Mouse (Mus musculus): ENCODE measurements around the gene Tmem59. TPM values are rescaled to one million over a fixed set of nuclear protein-coding genes. Genes with fewer than 3 reads are reported as not detected.

Gene Tmem59
- polyA plus RNA-seq, 1 experiment = 174 TPM

GRCm38 (mm10) chr4:107136531-107136930 lies 41.7 kb upstream of the Tmem59 start:
- H3K4me2 ChIP-seq (ENCODE audit: low read depth) = no peak overlapping the region
- no peaks in the 10 kb centered on the region for H3K79me2 ChIP-seq (ENCODE audit: control insufficient read depth, insufficient read depth)
- H3ac ChIP-seq (ENCODE audit: control insufficient read depth, insufficient read length) = no peak overlapping the region
- H3K27me3 ChIP-seq (ENCODE audit: control insufficient read depth, insufficient read depth, insufficient read length) = no peaks in the 10 kb centered on the region
- no peak for TF ChIP-seq MAX (IDR thresholded peaks at IDR 0.05; ENCODE audit: low read depth)
- no peak for TF ChIP-seq POLR2AphosphoS2 (IDR thresholded peaks at IDR 0.05; ENCODE audit: insufficient read length, low read depth)
- TF ChIP-seq MYOD1 (IDR thresholded peaks at IDR 0.05; ENCODE audit: control insufficient read depth in 1 of 3, insufficient read length in 2 of 3, low read depth in 2 of 3) = no peak
- no peak overlapping the region for H3K4me3 ChIP-seq
- H3K36me3 ChIP-seq (ENCODE audit: control insufficient read depth, insufficient read depth) = no peaks in the 10 kb centered on the region

- Histone ChIP-seq H3ac (ENCODE audit: control insufficient read depth, insufficient read length) (no peak overlapping the region), H3K36me3 (ENCODE audit: control insufficient read depth, insufficient read depth) (no peaks in the 10 kb centered on the region), H3K79me2 (ENCODE audit: control insufficient read depth, insufficient read depth) (no peaks in the 10 kb centered on the region), H3K4me3 (no peak overlapping the region), H3K4me2 (ENCODE audit: low read depth) (no peak overlapping the region), H3K27me3 (ENCODE audit: control insufficient read depth, insufficient read depth, insufficient read length) (no peaks in the 10 kb centered on the region)
- TF ChIP-seq CEBPB (IDR thresholded peaks at IDR 0.05; ENCODE audit: insufficient read depth, poor library complexity, severe bottlenecking) (no peak), POLR2A (IDR thresholded peaks at IDR 0.05; ENCODE audit: insufficient read length, low read depth) (no peak), USF1 (IDR thresholded peaks at IDR 0.05; ENCODE audit: low read depth) (no peak), SRF (IDR thresholded peaks at IDR 0.05; ENCODE audit: control insufficient read depth, insufficient read length, low read depth) (no peak), POLR2AphosphoS2 (IDR thresholded peaks at IDR 0.05; ENCODE audit: insufficient read length, low read depth) (no peak), MYOD1 (IDR thresholded peaks at IDR 0.05; ENCODE audit: control insufficient read depth in 1 of 3, insufficient read length in 2 of 3, low read depth in 2 of 3) (no peak), TCF3 (IDR thresholded peaks at IDR 0.05; ENCODE audit: insufficient read length, low read depth) (no peak), MYOG (IDR thresholded peaks at IDR 0.05; ENCODE audit: control insufficient read depth in 1 of 3, insufficient read depth in 1 of 3, insufficient read length in 2 of 3, low read depth in 2 of 3) (no peak), E2F4 (IDR thresholded peaks at IDR 0.05; ENCODE audit: insufficient read depth) (no peak), MAX (IDR thresholded peaks at IDR 0.05; ENCODE audit: low read depth) (no peak), REST (IDR thresholded peaks at IDR 0.05; ENCODE audit: insufficient read depth, insufficient read length) (no peak), TCF12 (IDR thresholded peaks at IDR 0.05; ENCODE audit: insufficient read depth, poor library complexity, severe bottlenecking) (no peak)
Measured at GRCm38 (mm10) chr4:107138948-107139835, 39.0 kb upstream of the Tmem59 start.

- no peaks in the 10 kb centered on the region for H3K36me3 ChIP-seq (ENCODE audit: control insufficient read depth, insufficient read depth)
- H3K4me3 ChIP-seq = no peak overlapping the region
- no peak overlapping the region for H3K4me2 ChIP-seq (ENCODE audit: low read depth)
- H3K27me3 ChIP-seq (ENCODE audit: control insufficient read depth, insufficient read depth, insufficient read length) = no peaks in the 10 kb centered on the region
- TF ChIP-seq CEBPB (IDR thresholded peaks at IDR 0.05; ENCODE audit: insufficient read depth, poor library complexity, severe bottlenecking) = no peak
- TF ChIP-seq E2F4 (IDR thresholded peaks at IDR 0.05; ENCODE audit: insufficient read depth) = no peak
- no peak for TF ChIP-seq POLR2AphosphoS2 (IDR thresholded peaks at IDR 0.05; ENCODE audit: insufficient read length, low read depth)
- no peak for TF ChIP-seq TCF3 (IDR thresholded peaks at IDR 0.05; ENCODE audit: insufficient read length, low read depth)
- TF ChIP-seq POLR2A (IDR thresholded peaks at IDR 0.05; ENCODE audit: insufficient read length, low read depth) = no peak
- TF ChIP-seq MAX (IDR thresholded peaks at IDR 0.05; ENCODE audit: low read depth) = no peak
- no peak for TF ChIP-seq SRF (IDR thresholded peaks at IDR 0.05; ENCODE audit: control insufficient read depth, insufficient read length, low read depth)
- TF ChIP-seq MYOD1 (IDR thresholded peaks at IDR 0.05; ENCODE audit: control insufficient read depth in 1 of 3, insufficient read length in 2 of 3, low read depth in 2 of 3) = no peak
- no peak for TF ChIP-seq MYOG (IDR thresholded peaks at IDR 0.05; ENCODE audit: control insufficient read depth in 1 of 3, insufficient read depth in 1 of 3, insufficient read length in 2 of 3, low read depth in 2 of 3)
- TF ChIP-seq REST (IDR thresholded peaks at IDR 0.05; ENCODE audit: insufficient read depth, insufficient read length) = no peak
- TF ChIP-seq TCF12 (IDR thresholded peaks at IDR 0.05; ENCODE audit: insufficient read depth, poor library complexity, severe bottlenecking) = no peak
- TF ChIP-seq USF1 (IDR thresholded peaks at IDR 0.05; ENCODE audit: low read depth) = no peak
- H3K79me2 ChIP-seq (ENCODE audit: control insufficient read depth, insufficient read depth) = no peaks in the 10 kb centered on the region
- no peak overlapping the region for H3ac ChIP-seq (ENCODE audit: control insufficient read depth, insufficient read length)
Measured at GRCm38 (mm10) chr4:107139836-107140631, 38.2 kb upstream of the Tmem59 start.

GRCm38 (mm10) chr4:107143511-107143910 lies 34.7 kb upstream of the Tmem59 start:
- no peaks in the 10 kb centered on the region for H3K27me3 ChIP-seq (ENCODE audit: control insufficient read depth, insufficient read depth, insufficient read length)
- H3K4me2 ChIP-seq (ENCODE audit: low read depth) = no peak overlapping the region
- TF ChIP-seq REST (IDR thresholded peaks at IDR 0.05; ENCODE audit: insufficient read depth, insufficient read length) (no peak), TCF3 (IDR thresholded peaks at IDR 0.05; ENCODE audit: insufficient read length, low read depth) (no peak)
- H3K79me2 ChIP-seq (ENCODE audit: control insufficient read depth, insufficient read depth) = no peaks in the 10 kb centered on the region
- H3K4me3 ChIP-seq = no peak overlapping the region
- H3ac ChIP-seq (ENCODE audit: control insufficient read depth, insufficient read length) = no peak overlapping the region
- H3K36me3 ChIP-seq (ENCODE audit: control insufficient read depth, insufficient read depth) = peaks cover 6% of the 10 kb centered on the region

- TF ChIP-seq TCF3 (IDR thresholded peaks at IDR 0.05; ENCODE audit: insufficient read length, low read depth) (no peak), MYOD1 (IDR thresholded peaks at IDR 0.05; ENCODE audit: control insufficient read depth in 1 of 3, insufficient read length in 2 of 3, low read depth in 2 of 3) (peak in 1 of 3 experiments; percentile 25)
- Histone ChIP-seq H3K79me2 (ENCODE audit: control insufficient read depth, insufficient read depth) (no peaks in the 10 kb centered on the region), H3K27me3 (ENCODE audit: control insufficient read depth, insufficient read depth, insufficient read length) (no peaks in the 10 kb centered on the region), H3K4me3 (no peak overlapping the region), H3K4me2 (ENCODE audit: low read depth) (no peak overlapping the region), H3K36me3 (ENCODE audit: control insufficient read depth, insufficient read depth) (peaks cover 12% of the 10 kb centered on the region), H3ac (ENCODE audit: control insufficient read depth, insufficient read length) (no peak overlapping the region)
Measured at GRCm38 (mm10) chr4:107150991-107151390, 27.2 kb upstream of the Tmem59 start.

Data from myocyte (in vitro differentiated cells).